Mouse (Mus musculus): ENCODE measurements around the gene Zc3h4. TPM values are rescaled to one million over a fixed set of nuclear protein-coding genes. Genes with fewer than 3 reads are reported as not detected.
A peak's percentile ranks its signal among the peaks of the same experiment; 100 is the strongest.

Gene Zc3h4
- polyA plus RNA-seq, 1 experiment from 2014 or later = 14.6 TPM

DNA sequence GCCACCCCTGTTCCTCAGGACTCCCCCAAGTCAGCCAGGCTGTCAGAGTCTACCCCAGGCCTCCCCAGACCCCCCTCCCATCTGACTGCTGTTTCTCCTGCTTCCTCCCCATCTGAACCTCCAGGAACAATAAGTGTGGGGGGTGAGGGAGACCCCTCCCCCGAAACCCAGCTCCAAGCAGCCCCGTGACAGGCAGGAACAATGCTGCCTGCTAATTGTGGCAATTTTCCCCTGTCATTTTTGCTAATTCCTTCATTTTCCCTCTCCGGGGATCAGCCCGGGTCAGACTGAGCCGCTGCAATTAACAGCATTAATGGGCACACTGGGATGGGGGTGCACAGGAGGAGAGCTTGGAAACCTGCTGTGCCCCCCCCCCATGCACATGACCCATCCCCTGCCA, 67.4 kb downstream of the Zc3h4 start:
- Histone ChIP-seq H3K9me3 (replicated peaks; ENCODE audit: control insufficient read depth, low read length) (no peaks in the 10 kb centered on the region), H3K27ac (replicated peaks; ENCODE audit: low read depth, low read length) (no peak overlapping the region), H3K9ac (replicated peaks; ENCODE audit: low read length) (no peak overlapping the region), H3K4me1 (ENCODE audit: control insufficient read depth, insufficient read depth, low read length) (no peaks in the 10 kb centered on the region; the same call in none of the 2 replicates), H3K27me3 (ENCODE audit: control insufficient read depth, insufficient read depth, low read length) (peaks cover 16% of the 10 kb centered on the region), H3K4me3 (ENCODE audit: low read depth, low read length) (no peak overlapping the region), H3K36me3 (replicated peaks; ENCODE audit: control insufficient read depth, insufficient read depth, low read depth, low read length) (no peaks in the 10 kb centered on the region), H3K4me2 (ENCODE audit: low read depth, low read length) (no peak overlapping the region)
- WGBS = 14% methylated on average over 5 of the region's 5 CpGs
- ATAC-seq (replicated peaks; ENCODE audit: insufficient number of reproducible peaks, low FRiP score, low TSS enrichment, low read depth) = no peak
- DNase-seq (ENCODE audit: low spot score) = no peak

DNA sequence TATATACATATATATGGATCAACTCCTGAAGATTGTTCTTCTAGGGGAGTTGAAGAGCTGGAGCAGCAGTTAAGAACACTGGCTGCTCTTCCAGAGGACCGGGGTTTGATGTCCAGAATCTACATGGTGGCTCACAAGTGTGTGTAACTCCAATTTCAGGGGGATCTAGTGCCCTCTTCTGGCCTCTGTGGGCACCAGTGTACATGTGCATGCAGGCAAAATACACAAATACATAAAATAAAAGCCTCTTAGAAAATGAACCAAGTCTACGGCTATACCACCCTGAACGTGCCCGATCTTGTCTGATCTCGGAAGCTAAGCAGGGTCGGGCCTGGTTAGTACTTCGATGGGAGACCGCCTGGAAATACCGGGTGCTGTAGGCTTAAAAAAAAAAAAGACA, 70.8 kb downstream of the Zc3h4 start:
- no peaks in the 10 kb centered on the region for H3K9me3 ChIP-seq (replicated peaks; ENCODE audit: control insufficient read depth, low read length)
- DNase-seq (ENCODE audit: low spot score) (peak; percentile 51), ATAC-seq (replicated peaks; ENCODE audit: insufficient number of reproducible peaks, low FRiP score, low TSS enrichment, low read depth) (no peak)
- peaks cover 50% of the 10 kb centered on the region for H3K27me3 ChIP-seq (ENCODE audit: control insufficient read depth, insufficient read depth, low read length)
- H3K4me1 ChIP-seq (ENCODE audit: control insufficient read depth, insufficient read depth, low read length) = peaks cover 3% of the 10 kb centered on the region
- no peak overlapping the region for H3K4me2 ChIP-seq (ENCODE audit: low read depth, low read length)
- no peak overlapping the region for H3K27ac ChIP-seq (replicated peaks; ENCODE audit: low read depth, low read length)
- 36% methylated on average over 9 of the region's 9 CpGs for WGBS
- H3K4me3 ChIP-seq (ENCODE audit: low read depth, low read length) = no peak overlapping the region
- no peaks in the 10 kb centered on the region for H3K36me3 ChIP-seq (replicated peaks; ENCODE audit: control insufficient read depth, insufficient read depth, low read depth, low read length)
- no peak overlapping the region for H3K9ac ChIP-seq (replicated peaks; ENCODE audit: low read length)

DNA sequence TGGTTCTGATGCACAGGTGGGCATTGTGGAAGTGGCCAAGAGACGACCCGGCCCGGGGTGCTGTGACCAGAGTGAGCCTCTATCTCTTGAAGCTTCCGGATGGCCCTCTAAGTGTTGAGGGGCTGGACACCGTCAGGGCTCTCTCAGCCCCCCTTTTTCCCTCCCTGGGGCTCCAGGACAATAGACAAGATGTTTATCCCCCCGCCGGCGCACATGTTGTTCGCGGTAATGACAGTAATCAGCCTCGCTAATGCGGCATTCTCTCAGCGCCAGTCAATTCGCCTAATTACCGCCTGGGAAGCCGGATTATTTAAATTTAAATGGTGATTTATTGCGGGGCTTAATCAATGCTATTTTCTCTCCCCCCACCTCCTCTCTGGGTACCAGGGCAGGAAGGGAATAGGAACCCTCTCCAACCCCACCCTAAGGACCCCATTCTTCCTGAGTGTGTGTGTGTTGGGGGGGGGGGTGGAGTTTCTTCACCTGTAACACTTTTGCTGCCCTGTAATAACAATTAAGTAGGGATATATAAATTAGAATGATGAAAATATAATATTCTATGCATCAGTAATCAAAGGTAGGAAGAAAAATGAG, 71.5 kb downstream of the Zc3h4 start:
- Histone ChIP-seq H3K9me3 (replicated peaks; ENCODE audit: control insufficient read depth, low read length) (no peaks in the 10 kb centered on the region), H3K4me2 (ENCODE audit: low read depth, low read length) (no peak overlapping the region), H3K4me1 (ENCODE audit: control insufficient read depth, insufficient read depth, low read length) (peaks cover 3% of the 10 kb centered on the region), H3K36me3 (replicated peaks; ENCODE audit: control insufficient read depth, insufficient read depth, low read depth, low read length) (no peaks in the 10 kb centered on the region), H3K27ac (replicated peaks; ENCODE audit: low read depth, low read length) (no peak overlapping the region), H3K9ac (replicated peaks; ENCODE audit: low read length) (no peak overlapping the region), H3K4me3 (ENCODE audit: low read depth, low read length) (no peak overlapping the region), H3K27me3 (ENCODE audit: control insufficient read depth, insufficient read depth, low read length) (peaks cover 57% of the 10 kb centered on the region)
- ATAC-seq (replicated peaks; ENCODE audit: insufficient number of reproducible peaks, low FRiP score, low TSS enrichment, low read depth) = no peak
- no peak for DNase-seq (ENCODE audit: low spot score)
- WGBS = 2% methylated on average over 17 of the region's 17 CpGs

DNA sequence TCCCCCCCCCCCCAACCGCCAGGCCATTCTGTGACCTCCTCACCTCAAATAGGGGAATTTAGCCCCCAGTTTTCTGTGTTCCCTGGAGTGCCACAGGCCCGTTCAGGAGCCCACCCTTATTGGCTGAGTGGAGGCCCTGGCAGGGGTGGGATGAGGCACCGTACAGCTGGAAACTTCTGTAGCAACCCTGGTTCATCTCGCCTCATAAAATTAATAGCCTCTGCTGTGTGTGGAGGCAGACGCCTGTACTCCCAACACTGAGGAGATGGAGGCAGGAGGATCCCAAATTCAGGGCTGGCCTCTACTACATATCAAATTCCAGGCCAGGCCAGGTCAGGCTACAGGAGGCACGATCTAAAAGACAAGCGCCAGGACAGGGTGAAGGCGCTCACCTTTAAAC, 73.1 kb downstream of the Zc3h4 start:
- no peak overlapping the region for H3K4me2 ChIP-seq (ENCODE audit: low read depth, low read length)
- no peaks in the 10 kb centered on the region for H3K9me3 ChIP-seq (replicated peaks; ENCODE audit: control insufficient read depth, low read length)
- no peak overlapping the region for H3K27ac ChIP-seq (replicated peaks; ENCODE audit: low read depth, low read length)
- H3K4me3 ChIP-seq (ENCODE audit: low read depth, low read length) = no peak overlapping the region
- WGBS = 47% methylated on average over 8 of the region's 8 CpGs
- no peak for ATAC-seq (replicated peaks; ENCODE audit: insufficient number of reproducible peaks, low FRiP score, low TSS enrichment, low read depth)
- peaks cover 3% of the 10 kb centered on the region; the same call in 1 of the 2 replicates for H3K4me1 ChIP-seq (ENCODE audit: control insufficient read depth, insufficient read depth, low read length)
- H3K9ac ChIP-seq (replicated peaks; ENCODE audit: low read length) = no peak overlapping the region
- no peak for DNase-seq (ENCODE audit: low spot score)
- H3K36me3 ChIP-seq (replicated peaks; ENCODE audit: control insufficient read depth, insufficient read depth, low read depth, low read length) = no peaks in the 10 kb centered on the region
- H3K27me3 ChIP-seq (ENCODE audit: control insufficient read depth, insufficient read depth, low read length) = peaks cover 62% of the 10 kb centered on the region

DNA sequence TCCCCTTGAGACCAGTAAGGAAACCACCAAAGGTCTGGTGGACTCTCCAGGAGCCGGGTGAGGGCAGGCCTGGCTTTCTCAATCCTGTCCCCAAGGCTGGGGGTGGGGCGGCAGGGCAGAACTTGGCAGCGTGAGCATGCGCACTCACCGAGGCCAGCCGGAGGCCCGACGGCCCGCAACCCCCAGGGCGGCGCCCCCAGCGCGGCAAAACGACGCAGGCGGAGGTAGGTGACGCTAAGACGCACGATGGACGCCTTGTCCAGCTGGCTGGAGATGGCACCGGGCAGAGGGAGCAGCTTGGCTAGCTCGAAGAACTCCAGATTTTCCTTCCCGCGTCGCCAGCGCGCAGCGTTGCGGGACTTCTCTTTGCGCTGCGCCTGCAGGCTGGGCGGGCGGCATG, 73.7 kb downstream of the Zc3h4 start:
- DNase-seq (ENCODE audit: low spot score) = no peak
- Histone ChIP-seq H3K4me2 (ENCODE audit: low read depth, low read length) (peak overlapping the region; percentile 21; the same call in 1 of the 2 replicates), H3K36me3 (replicated peaks; ENCODE audit: control insufficient read depth, insufficient read depth, low read depth, low read length) (no peaks in the 10 kb centered on the region), H3K27ac (replicated peaks; ENCODE audit: low read depth, low read length) (no peak overlapping the region), H3K27me3 (ENCODE audit: control insufficient read depth, insufficient read depth, low read length) (peaks cover 62% of the 10 kb centered on the region), H3K4me1 (ENCODE audit: control insufficient read depth, insufficient read depth, low read length) (peaks cover 3% of the 10 kb centered on the region; the same call in 1 of the 2 replicates), H3K9me3 (replicated peaks; ENCODE audit: control insufficient read depth, low read length) (no peaks in the 10 kb centered on the region), H3K9ac (replicated peaks; ENCODE audit: low read length) (no peak overlapping the region), H3K4me3 (ENCODE audit: low read depth, low read length) (peak overlapping the region; percentile 18; the same call in 1 of the 2 replicates)
- ATAC-seq (replicated peaks; ENCODE audit: insufficient number of reproducible peaks, low FRiP score, low TSS enrichment, low read depth) = no peak
- 4% methylated on average over 33 of the region's 33 CpGs for WGBS

DNA sequence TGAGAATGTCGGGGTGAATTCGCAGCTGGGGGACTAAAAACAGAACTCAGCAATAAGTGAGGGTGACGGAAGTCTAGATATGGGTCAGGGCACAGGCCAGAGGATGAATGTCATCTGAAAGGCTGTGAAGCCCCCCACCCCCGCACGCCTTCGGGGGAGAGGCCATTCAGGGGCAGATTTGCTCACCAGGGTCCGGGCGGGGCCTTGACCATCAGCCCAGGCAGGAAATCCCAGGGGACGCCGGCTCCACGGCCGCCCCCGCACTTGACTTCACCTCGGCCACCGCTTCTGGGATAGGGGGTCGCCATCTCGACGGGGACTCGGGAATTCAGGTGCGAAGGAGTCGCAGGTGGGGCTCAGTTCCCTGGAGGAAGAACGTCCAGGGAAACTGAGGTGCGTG, 74.6 kb downstream of the Zc3h4 start:
- H3K27ac ChIP-seq (replicated peaks; ENCODE audit: low read depth, low read length) = no peak overlapping the region
- no peak overlapping the region for H3K9ac ChIP-seq (replicated peaks; ENCODE audit: low read length)
- H3K36me3 ChIP-seq (replicated peaks; ENCODE audit: control insufficient read depth, insufficient read depth, low read depth, low read length) = no peaks in the 10 kb centered on the region
- ATAC-seq (replicated peaks; ENCODE audit: insufficient number of reproducible peaks, low FRiP score, low TSS enrichment, low read depth) = no peak
- peak overlapping the region; percentile 10; the same call in 1 of the 2 replicates for H3K4me3 ChIP-seq (ENCODE audit: low read depth, low read length)
- DNase-seq (ENCODE audit: low spot score) = no peak
- peaks cover 3% of the 10 kb centered on the region; the same call in 1 of the 2 replicates for H3K4me1 ChIP-seq (ENCODE audit: control insufficient read depth, insufficient read depth, low read length)
- H3K27me3 ChIP-seq (ENCODE audit: control insufficient read depth, insufficient read depth, low read length) = peaks cover 62% of the 10 kb centered on the region
- H3K4me2 ChIP-seq (ENCODE audit: low read depth, low read length) = peak overlapping the region; percentile 23; the same call in 1 of the 2 replicates
- WGBS = 3% methylated on average over 22 of the region's 23 CpGs
- H3K9me3 ChIP-seq (replicated peaks; ENCODE audit: control insufficient read depth, low read length) = no peaks in the 10 kb centered on the region

DNA sequence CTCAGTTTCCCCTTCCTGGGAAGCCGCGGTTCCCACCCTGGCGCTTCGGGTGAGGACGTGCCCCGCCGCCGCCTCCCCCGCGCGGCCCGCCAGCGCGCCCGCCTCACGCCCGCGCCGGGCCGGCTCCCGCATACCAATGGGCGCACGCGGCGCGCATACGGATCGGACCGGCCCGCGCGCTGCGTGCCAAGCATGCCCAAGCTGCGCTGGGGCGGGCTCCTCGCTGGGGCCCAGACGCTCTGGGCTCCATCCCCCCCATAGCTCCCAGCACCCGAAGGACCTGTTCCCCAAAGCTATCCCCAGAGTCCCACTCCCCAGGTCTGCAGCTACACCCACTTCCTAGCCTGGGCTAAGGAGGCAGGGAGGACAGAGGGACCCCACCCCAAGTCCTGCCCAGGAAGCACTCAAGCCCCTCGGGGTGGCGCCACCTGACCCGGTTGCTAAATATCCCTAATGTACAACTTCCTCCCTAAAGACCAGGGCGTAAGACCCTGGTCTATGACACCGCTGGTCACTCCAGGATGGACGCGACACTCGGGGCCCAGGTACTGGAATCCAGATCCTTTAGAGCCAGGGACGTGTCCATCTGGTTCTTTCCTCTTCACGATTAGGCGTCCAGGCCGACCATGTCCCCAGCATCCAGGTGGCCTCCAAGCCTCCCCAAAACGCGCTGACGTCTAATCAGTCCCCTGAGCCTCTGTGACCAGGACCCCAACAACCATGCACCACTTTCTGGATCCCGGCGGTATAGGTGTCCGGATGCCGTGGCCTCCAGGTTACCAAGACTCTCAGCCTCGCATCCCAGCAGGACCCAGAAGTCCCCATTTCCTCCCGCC, 75.3 kb downstream of the Zc3h4 start:
- no peak overlapping the region for H3K27ac ChIP-seq (replicated peaks; ENCODE audit: low read depth, low read length)
- H3K9ac ChIP-seq (replicated peaks; ENCODE audit: low read length) = no peak overlapping the region
- H3K9me3 ChIP-seq (replicated peaks; ENCODE audit: control insufficient read depth, low read length) = no peaks in the 10 kb centered on the region
- H3K4me3 ChIP-seq (ENCODE audit: low read depth, low read length) = peak overlapping the region; percentile 32
- H3K4me1 ChIP-seq (ENCODE audit: control insufficient read depth, insufficient read depth, low read length) = peaks cover 3% of the 10 kb centered on the region; the same call in 1 of the 2 replicates
- DNase-seq (ENCODE audit: low spot score) (no peak), ATAC-seq (replicated peaks; ENCODE audit: insufficient number of reproducible peaks, low FRiP score, low TSS enrichment, low read depth) (no peak)
- WGBS = 1% methylated on average over 56 of the region's 59 CpGs
- H3K4me2 ChIP-seq (ENCODE audit: low read depth, low read length) = peak overlapping the region; percentile 57
- H3K27me3 ChIP-seq (ENCODE audit: control insufficient read depth, insufficient read depth, low read length) = peaks cover 62% of the 10 kb centered on the region
- H3K36me3 ChIP-seq (replicated peaks; ENCODE audit: control insufficient read depth, insufficient read depth, low read depth, low read length) = no peaks in the 10 kb centered on the region

DNA sequence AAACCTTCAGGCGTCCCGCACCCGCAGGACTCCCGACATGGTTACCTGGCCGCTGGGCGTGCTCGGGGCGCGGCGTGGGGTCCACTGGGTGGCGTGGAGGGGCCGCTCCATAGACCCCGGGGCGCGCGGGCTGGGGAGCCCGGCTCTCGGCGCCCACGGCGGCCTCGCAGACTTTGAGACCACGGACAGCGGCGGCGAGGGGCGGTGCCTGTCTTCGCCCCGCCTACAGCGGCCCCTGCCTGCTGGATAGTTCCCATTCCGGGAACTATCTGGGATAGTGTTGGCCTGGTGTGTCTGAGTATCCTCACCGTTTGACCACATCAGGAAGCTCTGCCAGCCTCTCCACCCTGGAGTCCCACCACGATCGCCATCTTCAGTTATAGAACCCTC, 75.9 kb downstream of the Zc3h4 start:
- Histone ChIP-seq H3K4me1 (ENCODE audit: control insufficient read depth, insufficient read depth, low read length) (peaks cover 3% of the 10 kb centered on the region; the same call in 1 of the 2 replicates), H3K27ac (replicated peaks; ENCODE audit: low read depth, low read length) (no peak overlapping the region), H3K4me3 (ENCODE audit: low read depth, low read length) (peak overlapping the region; percentile 32), H3K36me3 (replicated peaks; ENCODE audit: control insufficient read depth, insufficient read depth, low read depth, low read length) (no peaks in the 10 kb centered on the region), H3K9ac (replicated peaks; ENCODE audit: low read length) (no peak overlapping the region), H3K27me3 (ENCODE audit: control insufficient read depth, insufficient read depth, low read length) (peaks cover 57% of the 10 kb centered on the region), H3K4me2 (ENCODE audit: low read depth, low read length) (peak overlapping the region; percentile 57), H3K9me3 (replicated peaks; ENCODE audit: control insufficient read depth, low read length) (no peaks in the 10 kb centered on the region)
- ATAC-seq (replicated peaks; ENCODE audit: insufficient number of reproducible peaks, low FRiP score, low TSS enrichment, low read depth) = peak; percentile 32; the same call in 1 of the 2 replicates
- peak; percentile 56 for DNase-seq (ENCODE audit: low spot score)
- under 1% methylated on average over 34 of the region's 34 CpGs for WGBS

Measured in embryonic facial prominence, embryonic 11.5 days (tissue).